Mouse (Mus musculus) left cerebral cortex, adult 9 months (tissue): Measurements from ENCODE around the gene Ppia.
"Not testable (repeated sequence)": the region's sequence is repeated elsewhere in the genome, so short reads cannot be mapped to it uniquely, and the experiment has no call there.

Experiments
- DNase-seq, 2 experiments: peaks; one replicate each; pipeline ENCODE4 v3.0.0; 2022; ENCODE audit warnings: low spot score in 2 of 2

The Ppia gene

DNA sequence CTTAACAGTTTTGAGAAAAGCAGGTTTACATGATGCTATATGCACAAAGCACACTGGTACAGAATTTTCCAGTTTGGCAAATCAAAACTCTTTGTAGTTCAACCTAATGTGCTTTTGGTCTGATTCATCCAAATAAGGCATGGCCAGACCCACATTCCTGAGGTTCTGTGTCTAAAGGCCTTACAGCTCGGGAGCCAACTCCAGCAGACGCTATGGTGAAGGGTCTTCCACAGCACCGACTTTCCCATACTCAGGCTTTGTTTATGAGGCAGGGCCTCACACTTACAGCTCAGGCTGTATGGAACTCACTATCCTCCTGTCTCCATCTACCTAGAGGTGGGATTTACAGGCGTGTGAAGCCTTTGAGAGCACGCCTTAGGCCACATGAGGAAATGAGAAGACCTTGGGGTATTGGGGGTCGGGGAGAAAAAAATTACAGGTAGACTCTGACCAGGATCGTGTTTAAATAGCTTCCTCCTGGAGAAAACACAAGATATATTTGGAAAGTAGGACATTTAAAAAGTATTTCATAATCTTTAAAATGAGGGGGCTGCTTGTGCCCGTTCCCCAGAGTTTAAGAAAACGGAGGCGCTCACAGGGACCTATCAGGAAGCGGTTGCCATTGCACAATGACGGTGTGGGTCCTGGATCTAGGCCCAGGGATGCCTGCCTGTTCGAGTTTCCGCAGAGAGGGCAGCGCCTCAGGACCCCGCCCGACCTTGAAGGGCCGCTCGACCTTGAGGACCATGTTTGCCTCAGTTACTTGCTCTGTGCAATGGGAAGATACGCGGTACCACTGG is at the start of gene Ppia:
TSS of gene Ppia (plus strand) at position 693 of the 800 bp plus-strand sequence.
- no peak for DNase-seq

DNA sequence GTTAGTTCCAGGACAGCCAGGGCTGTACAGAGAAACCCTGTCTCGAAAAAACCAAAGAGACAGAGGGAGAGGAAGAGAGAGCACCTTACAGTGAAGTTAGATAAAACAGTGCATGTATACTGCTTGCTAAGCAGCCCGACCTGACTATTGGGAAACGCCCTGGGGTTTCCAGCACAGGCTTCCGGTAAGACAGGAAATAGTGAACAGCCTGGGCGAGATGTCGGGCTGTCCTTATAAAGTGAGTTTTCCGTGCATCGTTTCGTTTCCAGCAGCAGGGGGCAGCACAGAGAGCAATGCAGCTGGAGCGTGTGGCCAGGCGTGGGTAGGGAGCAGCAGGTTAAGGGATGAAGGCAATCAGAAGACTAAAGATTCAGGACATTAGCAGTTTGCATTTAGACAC is 49.4 kb upstream of the Ppia start:
- peak in 1 of 2 experiments; percentile 68 for DNase-seq

DNA sequence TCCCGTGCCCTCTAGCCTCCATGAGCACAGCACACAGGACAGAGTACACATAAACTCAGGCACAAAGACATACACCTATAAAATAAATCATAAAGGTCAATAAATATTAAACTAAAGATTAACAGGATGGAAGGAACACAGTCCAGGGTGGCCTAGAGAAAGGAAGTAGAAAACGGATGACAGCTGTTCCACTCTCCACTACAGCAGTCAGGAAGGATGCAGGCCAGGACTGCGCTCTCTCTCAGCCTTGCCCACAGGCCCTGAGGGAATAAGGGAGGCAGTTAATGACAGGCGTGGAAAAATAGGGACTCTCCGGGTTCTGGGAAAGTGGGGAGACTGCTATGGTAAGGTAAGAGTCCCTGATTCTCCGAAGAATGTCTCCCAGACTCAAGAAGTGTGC is 48.8 kb upstream of the Ppia start:
- DNase-seq = no peak

DNA sequence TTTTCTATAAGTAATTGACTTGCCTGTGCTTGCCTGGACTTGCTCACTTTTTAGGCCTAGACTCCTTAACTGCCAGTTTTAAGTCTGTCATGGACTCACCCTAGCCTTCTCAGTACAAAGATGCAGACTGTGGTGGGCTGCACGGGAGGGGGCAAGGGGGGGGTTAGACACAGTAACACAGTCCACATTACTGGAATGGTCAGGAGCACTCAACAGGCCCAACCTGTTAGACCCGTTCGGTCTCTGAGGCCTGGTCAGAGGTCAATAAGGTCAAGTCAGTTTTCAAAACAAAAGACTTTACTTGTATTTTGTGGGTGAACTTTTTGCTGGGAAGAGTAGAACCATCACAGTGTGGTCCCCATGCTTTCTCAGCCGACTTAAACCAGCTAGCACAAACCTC is 48.1 kb upstream of the Ppia start:
- no peak for DNase-seq

DNA sequence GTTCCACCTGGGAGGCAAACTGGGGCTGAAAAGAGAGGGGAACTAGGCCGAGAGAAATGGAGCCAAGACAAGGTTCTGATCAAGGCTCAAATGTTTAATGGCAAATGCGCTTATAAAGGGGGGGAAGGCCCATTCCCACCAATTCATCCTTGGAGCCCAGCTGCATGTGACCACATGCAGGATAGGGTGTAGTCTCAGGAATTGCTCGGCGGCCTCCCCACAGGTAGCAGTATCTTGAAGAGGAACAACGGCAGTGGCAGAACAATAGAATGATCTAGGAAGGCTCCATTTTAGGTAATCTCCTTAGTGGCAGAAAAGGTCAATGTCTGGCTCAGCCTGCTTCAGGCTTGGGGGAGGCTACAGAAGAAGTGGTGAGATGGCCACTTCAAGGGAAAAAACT is 47.3 kb upstream of the Ppia start:
- not testable (repeated sequence) for DNase-seq

DNA sequence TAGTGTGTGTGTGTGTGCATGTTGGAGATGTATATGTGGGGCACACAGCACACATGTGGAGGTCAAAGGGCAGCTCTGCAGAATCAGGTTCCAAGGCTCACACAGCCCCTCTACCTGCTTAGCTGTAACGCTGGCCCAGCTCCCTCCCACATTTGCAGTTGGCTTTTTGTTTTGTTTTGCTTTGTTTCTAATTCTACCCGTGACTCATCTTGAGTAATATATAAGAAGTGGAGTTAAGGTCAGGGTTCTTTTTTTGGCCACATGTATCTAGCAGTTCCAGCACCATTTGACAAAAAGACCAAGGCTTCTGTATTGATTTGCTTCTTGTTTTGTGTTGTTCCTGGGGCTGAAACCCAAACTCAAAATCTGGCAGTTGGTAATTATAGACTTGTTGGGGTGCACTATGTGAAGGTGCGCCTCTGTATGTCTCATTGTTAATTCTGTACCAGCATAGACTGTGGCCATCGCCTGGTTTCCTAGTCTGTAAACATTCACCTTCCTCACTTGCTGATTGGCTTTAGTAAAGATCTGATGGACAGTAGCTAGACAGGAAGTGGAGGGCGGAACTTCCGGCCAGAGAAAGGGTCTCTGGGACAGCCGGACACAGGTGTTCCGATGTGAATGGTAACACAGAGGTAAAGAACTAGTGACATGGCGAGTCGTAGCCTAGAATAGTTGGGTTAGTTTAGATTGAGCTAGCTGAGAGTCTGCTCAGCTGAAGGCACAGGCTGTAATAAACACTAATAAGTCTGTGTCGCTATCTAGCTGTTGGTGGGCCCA is 43.7 kb upstream of the Ppia start:
- DNase-seq = no peak

DNA sequence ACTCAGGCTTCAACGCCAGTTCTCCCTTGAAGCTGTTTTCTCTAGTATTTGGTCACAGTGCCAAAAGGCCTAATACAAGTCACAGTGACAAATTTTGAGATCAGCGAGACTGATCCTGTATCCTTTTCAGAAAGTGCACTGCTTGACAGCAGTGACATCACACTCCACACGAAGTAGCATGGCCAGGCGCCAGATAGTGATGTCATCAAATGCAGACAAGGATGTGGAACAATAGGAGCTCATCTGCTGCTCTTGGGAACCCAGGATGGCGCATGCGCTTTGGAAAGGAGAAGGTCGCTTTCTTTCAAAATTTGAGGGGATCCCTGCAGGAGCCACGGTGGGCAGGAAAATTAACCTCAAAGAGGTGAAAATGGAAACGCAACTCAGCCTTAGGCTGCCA is 42.5 kb upstream of the Ppia start:
- DNase-seq = no peak

DNA sequence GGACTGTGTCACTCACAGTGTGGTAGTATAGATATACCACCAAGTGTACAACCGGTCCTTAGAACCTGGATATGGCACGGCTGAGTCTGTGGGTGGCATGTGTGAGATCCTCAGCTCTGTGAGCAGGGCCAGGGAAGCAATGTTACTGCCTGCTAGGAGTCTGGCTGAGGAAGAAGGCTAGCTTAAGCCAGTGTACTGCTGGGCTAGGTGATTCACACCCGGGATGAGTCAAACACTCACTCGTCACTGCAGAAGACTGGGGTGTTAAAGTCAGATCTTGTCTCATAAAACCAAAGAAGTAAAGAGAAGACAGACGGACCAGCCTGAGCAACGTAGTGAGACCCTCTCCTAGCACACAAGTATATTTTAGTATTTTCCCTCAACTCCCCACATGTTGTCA is 34.3 kb upstream of the Ppia start:
- DNase-seq = no peak

DNA sequence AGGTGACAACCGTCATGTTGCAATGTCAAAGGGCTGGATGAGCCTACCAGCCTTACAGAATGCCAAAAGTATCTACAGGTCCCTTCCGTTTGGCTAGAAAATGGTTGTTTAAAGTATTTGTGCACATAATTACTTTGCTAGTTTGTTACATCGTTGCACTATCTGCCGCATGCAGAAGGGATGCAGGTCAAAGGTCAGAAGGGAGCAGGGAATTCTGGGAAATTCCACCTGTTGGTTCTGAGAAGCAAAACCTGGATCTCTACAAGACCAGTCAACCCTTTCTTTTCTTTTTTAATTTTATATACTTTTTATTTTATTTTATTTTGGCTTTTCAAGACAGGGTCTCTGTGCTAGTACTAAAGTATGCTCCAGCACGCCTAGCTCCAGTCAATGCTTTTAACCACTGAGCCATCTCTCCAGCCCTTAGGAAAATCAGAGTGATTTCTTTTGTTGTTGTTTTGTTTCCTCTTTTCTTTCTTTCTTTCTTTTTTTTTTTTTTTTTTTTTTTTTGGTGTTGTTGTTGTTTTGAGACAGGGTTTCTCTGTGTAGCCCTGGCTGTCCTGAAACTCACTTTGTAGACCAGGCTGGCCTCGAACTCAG is 27.0 kb upstream of the Ppia start:
- no peak for DNase-seq

DNA sequence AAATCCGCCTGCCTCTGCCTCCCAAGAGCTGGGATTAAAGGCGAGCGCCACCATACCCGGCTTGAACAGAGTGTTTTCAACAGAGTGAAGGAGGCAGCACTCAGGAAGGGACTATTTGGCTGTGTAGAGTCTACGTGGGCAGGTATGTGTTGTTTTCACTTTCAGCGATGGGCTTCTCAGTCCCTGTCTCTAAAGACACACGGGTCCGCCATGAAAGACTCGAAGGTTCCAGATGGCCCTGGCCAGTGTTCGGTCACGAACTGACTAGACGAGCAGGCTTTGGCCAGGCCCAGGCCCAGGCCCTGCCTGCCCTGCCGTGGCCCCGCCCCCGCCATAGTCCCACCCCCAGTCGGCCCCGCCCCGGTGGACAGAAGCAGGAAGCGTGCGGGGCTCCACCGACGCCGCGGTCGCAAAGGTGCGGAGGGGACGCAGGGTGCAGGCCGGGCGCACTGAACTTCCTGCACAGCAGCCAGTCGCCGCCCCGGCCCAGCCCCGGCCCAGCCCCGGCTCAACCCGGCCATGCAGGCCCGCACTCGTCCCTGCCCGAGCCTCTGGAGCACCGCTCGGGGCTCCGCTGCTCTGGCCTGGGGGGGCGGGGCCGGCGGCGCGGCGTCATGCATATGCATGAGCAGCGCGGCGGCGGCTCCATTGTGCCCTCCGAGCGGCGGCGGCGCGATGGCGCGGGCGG is 26.4 kb upstream of the Ppia start, which contains the start of gene Zmiz2:
TSS of gene Zmiz2 (plus strand) at position 349 of the 688 bp plus-strand sequence.
- peak; percentile 80 to 90 for DNase-seq

DNA sequence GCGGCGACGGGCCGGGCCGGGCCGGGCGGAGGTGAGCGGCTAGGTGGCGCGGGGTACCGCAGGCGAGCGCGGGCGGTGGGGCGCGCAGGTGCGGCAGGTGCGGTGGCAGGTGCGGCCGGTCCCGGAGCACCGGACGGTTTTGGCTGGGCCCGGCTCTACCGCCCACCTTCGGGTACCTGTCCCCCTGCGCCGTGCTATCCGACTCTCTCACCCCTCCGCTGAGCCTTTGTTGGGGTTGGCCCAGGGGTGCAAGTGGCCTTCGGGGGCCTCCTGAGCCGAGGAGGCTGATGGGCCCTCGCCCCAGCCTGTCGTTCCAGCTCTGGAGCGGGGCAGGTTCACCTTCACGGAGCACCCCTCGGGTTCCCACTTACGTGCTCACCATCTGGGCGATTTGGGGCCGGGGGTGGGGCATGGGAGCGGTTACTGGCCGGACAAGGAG is 25.7 kb upstream of the Ppia start:
- no peak for DNase-seq

DNA sequence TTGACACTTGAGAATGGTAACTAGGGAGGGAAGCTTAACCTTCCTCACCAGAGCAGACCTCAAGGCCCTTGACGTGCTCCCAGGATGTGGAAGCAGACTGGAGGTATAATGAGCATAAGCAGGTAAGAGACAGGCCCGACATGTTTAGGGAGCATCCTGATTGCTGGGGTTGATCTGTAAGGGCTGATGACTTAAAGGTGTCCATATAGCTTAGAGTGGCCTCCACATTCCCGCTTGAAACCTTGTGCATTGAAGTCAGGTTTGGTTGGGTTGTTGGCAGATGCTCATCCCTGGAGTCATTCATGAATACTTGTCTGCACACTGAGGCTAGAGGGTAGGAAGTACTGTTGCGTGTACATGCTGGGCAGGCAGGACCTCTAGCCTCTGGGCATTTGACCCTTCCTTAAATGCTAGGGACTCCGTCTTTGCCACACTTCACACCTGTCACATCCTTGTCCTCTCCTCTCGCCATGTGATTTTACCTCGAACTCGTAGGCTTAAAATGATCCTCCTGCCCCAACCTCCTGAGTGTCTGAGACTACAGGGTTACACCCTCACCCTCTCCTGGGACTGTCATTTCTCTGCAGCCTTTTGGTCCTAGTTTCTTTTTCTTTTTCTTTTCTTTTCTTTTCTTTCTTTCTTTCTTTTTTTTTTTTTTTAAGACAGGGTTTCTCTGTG is 24.7 kb upstream of the Ppia start:
- DNase-seq = no peak

DNA sequence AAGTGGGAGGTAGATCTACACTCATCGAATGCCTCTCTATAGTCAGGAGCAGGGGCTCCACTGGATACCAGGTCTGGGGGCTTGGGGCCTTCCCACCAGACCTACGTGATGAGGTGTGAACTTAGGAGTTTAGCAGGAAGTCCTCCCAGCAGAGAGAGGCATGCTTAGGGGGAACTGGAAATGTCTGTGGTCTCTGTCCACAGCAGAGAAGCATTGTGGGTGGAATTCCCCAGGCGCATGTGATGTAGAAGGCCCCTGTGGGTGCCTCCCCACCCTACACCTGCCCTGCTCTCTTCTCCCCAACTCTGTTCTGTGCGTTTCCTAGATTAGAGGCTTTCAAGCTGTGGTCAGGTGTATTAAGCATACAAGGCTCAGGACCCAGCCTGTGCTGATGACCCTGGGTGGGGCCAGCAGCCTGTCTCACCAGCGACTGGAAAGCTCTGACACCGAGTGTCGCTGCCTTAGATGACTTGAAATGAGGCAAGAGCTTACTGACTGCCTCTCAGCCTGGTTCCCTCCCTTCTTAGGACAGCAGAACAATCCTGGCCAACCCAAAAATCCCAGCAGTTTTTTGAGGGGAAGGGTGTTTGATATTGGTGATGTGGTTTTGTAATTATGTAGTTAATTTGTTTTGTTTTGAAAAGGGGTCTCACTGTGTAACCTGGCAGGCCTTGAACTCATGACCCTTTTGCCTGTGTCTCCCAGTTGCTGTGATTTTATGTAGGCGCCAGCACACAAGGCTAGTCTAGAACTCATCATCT is 23.5 kb upstream of the Ppia start:
- no peak for DNase-seq

DNA sequence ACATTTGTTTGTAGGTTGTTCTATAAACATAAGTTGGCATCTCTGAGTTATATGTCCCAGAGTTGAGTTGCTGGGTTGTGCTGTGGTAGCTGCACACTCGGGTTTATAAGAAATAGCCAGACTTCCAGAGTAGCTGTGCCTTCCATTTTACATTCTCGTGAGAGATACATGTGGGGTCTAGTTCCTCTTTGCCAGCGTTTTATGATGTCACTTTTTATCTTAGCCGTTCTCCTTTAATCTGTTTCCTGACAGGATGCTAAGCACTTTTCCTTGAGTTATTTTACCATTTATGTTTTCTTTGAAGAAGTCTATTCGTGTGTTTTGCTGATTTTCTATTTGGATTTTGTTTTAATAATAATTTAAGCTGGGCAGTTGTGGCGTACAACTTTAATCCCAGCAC is 22.4 kb upstream of the Ppia start:
- DNase-seq = no peak

DNA sequence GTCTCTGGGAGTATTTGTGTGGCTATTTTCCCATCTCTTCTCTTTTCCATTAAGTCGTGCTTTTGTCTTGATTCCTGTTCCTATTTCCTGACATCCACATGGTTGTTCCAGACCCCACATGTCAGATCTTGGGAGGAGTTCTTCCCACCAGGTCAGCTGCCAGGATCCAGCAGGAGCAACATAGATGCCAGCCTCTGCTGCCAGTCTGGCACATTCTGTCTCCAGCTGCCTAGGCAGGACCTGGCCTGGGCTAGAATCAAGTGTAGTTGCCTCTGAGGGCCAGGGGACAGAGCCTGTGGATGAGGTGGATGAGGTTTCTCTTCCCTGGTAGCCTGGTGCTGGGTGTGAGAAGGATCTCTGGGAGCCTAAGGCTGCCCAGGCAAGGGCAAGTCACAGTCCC is 21.4 kb upstream of the Ppia start:
- no peak for DNase-seq

DNA sequence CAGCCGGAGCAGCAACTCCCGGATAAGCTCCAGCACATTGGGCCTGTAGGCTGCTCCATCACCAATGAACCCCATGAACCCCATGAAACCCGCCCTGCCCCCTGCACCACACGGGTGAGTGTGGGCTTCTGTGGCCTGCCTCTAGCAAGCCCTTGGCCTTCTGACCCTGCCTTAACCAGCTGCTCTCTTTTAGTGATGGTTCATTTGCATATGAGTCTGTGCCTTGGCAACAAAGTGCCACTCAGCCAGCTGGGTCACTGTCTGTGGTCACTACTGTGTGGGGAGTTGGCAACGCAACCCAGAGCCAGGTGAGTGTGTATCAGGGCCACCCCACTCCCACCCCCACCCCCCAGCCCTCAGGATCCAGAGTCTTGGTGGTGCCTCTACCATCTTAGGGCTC is 19.7 kb upstream of the Ppia start:
- no peak for DNase-seq

DNA sequence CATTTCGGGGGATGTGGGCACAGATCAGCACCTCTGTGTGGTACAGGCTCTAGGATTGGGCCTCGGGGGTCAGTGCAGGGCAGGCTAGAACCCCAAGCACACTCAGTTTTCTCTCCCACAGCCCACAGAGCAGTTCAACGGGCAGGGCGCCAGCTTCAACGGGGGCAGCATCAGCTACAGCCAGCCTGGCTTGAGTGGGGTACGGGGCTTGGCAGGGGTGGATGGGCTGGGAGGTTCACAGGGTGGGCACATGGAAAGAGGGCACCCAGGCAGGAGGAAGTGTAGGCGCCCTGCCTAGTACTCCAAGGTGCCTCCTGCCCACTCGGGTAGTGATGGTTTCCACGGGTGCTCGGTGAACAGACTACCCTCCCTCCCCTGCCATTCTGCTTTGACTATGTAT is 17.1 kb upstream of the Ppia start:
- DNase-seq = peak in 1 of 2 experiments; percentile 1

DNA sequence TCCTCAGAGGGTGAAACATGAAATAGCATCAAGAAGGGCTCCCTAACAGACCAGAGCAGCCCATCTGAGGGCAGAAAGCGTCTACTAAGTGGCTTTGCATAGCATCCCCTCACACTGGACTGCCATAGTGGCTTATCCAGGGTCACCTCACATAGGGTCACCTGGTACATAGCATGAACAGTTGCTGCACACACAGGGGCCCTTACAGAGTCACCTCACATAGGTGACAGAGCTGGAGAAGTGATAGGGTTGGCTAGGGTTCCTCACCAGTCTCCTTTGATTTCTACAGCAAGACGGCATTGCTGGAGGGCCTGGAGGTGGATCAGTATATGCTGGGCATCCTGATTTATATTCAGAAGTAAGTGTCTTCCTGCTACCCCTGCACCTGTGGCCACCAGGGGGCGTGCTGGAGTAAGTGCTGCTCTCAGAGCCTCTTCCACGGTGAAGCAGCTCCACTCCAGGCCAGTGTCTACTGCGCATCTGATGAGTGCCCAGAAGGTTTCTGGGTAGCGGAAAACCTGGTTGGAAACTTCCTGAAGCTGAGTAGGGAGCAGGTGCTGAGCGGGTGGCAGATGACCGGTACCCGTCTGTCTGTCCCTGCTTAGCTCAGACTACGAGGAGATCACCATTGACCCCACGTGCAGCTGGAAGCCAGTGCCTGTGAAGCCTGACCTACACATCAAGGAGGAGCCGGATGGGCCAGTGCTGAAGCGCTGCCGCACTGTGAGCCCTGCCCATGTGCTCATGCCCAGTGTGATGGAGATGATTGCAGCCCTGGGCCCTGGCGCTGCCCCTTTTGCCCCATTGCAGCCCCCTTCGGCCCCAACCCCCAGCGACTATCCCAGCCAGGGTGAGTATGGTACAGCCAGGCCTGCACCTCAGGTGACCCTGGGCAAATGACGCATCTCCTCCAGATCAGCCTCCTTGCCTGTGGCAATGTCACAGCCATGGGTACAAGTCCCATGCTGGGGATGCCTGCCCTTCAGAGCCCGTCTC is 12.4 kb upstream of the Ppia start:
- peak in 1 of 2 experiments; percentile 60 for DNase-seq

DNA sequence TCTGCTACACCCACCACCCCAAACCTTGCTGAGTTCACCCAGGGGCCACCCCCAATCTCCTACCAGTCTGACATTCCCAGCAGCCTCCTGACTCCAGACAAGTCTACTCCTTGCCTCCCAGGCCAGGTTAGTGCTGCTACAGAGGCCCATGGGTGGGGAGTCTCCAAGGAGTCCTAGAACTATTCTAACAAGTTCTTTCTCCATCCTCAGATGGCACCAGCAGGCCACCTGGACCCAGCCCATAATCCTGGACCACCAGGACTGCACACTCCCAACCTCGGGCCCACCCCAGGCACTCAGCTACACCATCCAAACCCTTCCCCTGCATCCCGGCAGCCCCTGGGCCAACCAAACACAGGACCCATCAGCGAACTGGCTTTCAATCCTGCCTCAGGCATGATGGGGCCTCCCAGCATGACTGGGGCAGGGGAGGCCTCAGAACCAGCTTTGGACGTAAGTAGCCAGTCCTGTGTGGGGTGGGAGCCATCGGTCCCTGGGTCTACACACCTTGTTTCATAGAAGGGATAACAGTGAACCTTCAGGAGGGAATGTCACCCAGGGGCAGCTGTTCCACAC is 11.3 kb upstream of the Ppia start:
- no peak for DNase-seq
